Mouse (Mus musculus) kidney, postnatal 36 days (tissue): ENCODE data around the gene Ugt2a2.
"Not testable (repeated sequence)": the region's sequence is repeated elsewhere in the genome, so short reads cannot be mapped to it uniquely, and the experiment has no call there.

ENCODE experiments used
- DNase-seq, 2 experiments: peaks; one replicate each; pipeline ENCODE4 v3.0.0; 2021 to 2022; ENCODE audit warnings: mixed read lengths in 2 of 2

The Ugt2a2 gene

GRCm38 (mm10) chr5:87482160-87482559, at the start of gene Ugt2a2:
Gene Ugt2a2, minus strand, starts transcription at chr5:87482260.
- no peak for DNase-seq

- DNase-seq: peak; percentile 19 to 39
Measured at GRCm38 (mm10) chr5:87523561-87523960, 41.5 kb upstream of the Ugt2a2 start.

- no peak for DNase-seq
Measured at GRCm38 (mm10) chr5:87505776-87506458, 23.9 kb upstream of the Ugt2a2 start.

- no peak for DNase-seq
Measured at GRCm38 (mm10) chr5:87502687-87503086, 20.6 kb upstream of the Ugt2a2 start.

- DNase-seq: peak in 1 of 2 experiments; percentile 36
Measured at GRCm38 (mm10) chr5:87499341-87499740, 17.3 kb upstream of the Ugt2a2 start.

GRCm38 (mm10) chr5:87498936-87499335, 16.9 kb upstream of the Ugt2a2 start:
- DNase-seq: peak; percentile 18 to 56

GRCm38 (mm10) chr5:87490771-87491170, 8.7 kb upstream of the Ugt2a2 start, which contains the start of gene Ugt2a1:
Gene Ugt2a1, minus strand, starts transcription at chr5:87490871.
- DNase-seq: no peak

GRCm38 (mm10) chr5:87486706-87487105, 4.6 kb upstream of the Ugt2a2 start, which contains the start of gene Gm43638:
Gene Gm43638, minus strand, starts transcription at chr5:87486806.
- DNase-seq: not testable (repeated sequence)

- no peak for DNase-seq
Measured at GRCm38 (mm10) chr5:87458810-87459209, 23.2 kb downstream of the Ugt2a2 start.

GRCm38 (mm10) chr5:87457701-87458100, 24.4 kb downstream of the Ugt2a2 start:
- no peak for DNase-seq

- DNase-seq: peak; percentile 18 to 44
Measured at GRCm38 (mm10) chr5:87456216-87456850, 25.7 kb downstream of the Ugt2a2 start.

- no peak for DNase-seq
Measured at GRCm38 (mm10) chr5:87455519-87455918, 26.5 kb downstream of the Ugt2a2 start.

- not testable (repeated sequence) for DNase-seq
Measured at GRCm38 (mm10) chr5:87452514-87452913, 29.5 kb downstream of the Ugt2a2 start.

- peak; percentile 27 to 39 for DNase-seq
Measured at GRCm38 (mm10) chr5:87436264-87436663, 45.8 kb downstream of the Ugt2a2 start.

- DNase-seq: peak in 1 of 2 experiments; percentile 9
Measured at GRCm38 (mm10) chr5:87425676-87426075, 56.4 kb downstream of the Ugt2a2 start.

- DNase-seq: peak; percentile 12 to 43
Measured at GRCm38 (mm10) chr5:87424041-87424440, 58.0 kb downstream of the Ugt2a2 start, which contains the start of gene Ugt2b38. Gene Ugt2b38, minus strand, starts transcription at chr5:87424203.
